Mouse (Mus musculus): Measurements from ENCODE around the gene Olfr1428. TPM values are rescaled to one million over a fixed set of nuclear protein-coding genes. Genes with fewer than 3 reads are reported as not detected.
"Not testable (repeated sequence)": the region's sequence is repeated elsewhere in the genome, so short reads cannot be mapped to it uniquely, and the experiment has no call there.

Gene Olfr1428
- not detected in 2 replicates for total RNA-seq (2021)
- long read RNA-seq, result 0 reads

DNA sequence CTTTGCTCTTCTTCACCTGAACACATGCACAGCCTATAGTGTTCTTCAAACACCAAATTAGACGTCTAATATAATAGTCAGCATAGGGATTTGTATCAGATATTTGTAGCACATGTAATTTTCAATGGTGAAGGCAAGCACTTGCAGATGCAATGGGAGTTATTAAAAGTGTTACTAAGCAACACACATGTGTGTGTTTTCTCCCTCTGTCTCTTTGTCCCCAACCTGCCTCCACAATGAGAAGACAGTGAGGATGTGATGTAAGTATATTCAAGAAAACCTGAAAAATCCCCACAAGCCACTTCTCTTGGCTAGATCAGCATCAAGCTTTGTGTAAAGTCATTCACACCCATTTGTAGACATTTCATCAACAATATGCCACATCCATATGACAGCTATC lies at the start of gene Olfr1428:
Olfr1428 (minus strand) TSS at position 101 of the 400 bp plus-strand sequence.
- no peak for DNase-seq

DNA sequence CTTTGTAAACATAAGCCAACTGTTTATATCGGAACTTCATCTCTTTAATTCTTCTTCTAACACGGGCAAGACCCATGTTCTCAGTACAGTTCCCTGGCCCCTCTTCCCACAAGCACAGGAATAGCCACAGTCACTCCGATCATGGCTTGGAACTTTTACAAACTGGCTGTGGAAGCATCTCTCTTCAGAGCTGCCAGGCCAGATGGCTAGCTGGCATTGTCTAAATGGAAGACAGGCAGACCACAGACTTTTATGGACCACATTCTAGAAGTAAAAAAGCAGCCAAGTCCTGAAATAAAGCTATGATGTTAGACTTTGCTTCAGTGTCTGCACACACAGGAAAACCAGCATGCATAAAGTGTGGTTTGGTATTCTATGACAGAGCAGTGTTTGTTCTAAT lies 29.8 kb upstream of the Olfr1428 start:
- DNase-seq, result no peak

DNA sequence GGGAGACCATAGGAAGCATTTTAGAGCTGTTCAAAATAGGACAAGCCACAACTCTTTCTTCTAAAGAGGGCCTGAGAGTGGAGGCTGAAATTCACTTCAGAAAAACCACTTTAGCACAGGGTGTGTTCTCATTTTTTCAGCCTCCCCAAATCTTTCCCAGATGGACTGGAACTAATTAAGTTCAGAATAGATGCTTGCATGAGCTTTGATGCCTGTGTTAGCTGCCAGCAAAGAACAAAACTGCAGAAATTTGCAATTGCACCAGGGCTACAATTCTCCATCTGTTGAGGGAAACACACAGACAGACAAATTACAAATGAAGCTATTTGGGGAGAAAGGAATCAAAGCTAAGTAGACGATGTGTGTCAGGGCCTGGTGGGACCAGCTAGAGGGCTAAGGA lies 27.7 kb upstream of the Olfr1428 start:
- no peak for DNase-seq

DNA sequence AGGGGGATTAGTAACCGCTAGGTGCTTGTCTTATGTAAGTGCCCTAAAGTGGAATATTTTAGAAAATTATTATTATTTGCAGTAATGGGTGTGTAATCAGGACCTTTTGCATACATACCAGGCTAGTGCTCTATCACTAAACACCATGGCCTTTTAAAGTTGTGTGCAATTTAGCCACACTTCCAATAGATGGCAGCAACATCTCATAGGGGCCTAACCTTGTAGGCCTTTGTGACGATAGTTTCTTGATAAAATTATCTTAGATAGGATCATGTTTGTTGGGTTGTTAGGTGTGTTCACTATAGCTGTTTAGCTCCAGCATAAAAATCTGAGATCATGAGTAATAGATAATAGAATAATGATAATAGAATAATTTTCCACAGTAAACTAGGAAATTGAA lies 18.6 kb upstream of the Olfr1428 start:
- DNase-seq, result no peak

GRCm38 (mm10) chr19:12123103-12123502 lies 7.4 kb upstream of the Olfr1428 start, which contains the start of gene Olfr76:
TSS of gene Olfr76 (minus strand) at chr19:12123203.
- no peak for DNase-seq

- no peak for DNase-seq
Observed at GRCm38 (mm10) chr19:12116464-12116863, 767 bp upstream of the Olfr1428 start.

- DNase-seq, result no peak
Observed at GRCm38 (mm10) chr19:12113807-12114206, 1.9 kb downstream of the Olfr1428 start.

GRCm38 (mm10) chr19:12104541-12104940 lies 11.2 kb downstream of the Olfr1428 start:
- DNase-seq, result no peak

- DNase-seq, result no peak
Observed at GRCm38 (mm10) chr19:12103234-12103633, 12.5 kb downstream of the Olfr1428 start, which contains the start of gene Olfr1427. TSS of gene Olfr1427 (minus strand) at chr19:12103334.

GRCm38 (mm10) chr19:12091913-12092312 lies 23.8 kb downstream of the Olfr1428 start, which contains the start of gene Olfr1426:
TSS of gene Olfr1426 (minus strand) at chr19:12092013.
- DNase-seq, result no peak

- DNase-seq, result not testable (repeated sequence)
Observed at GRCm38 (mm10) chr19:12077631-12078030, 38.1 kb downstream of the Olfr1428 start, which contains the start of gene Olfr1425. TSS of gene Olfr1425 (minus strand) at chr19:12077731.

GRCm38 (mm10) chr19:12069546-12069945 lies 46.2 kb downstream of the Olfr1428 start:
- not testable (repeated sequence) for DNase-seq

DNA sequence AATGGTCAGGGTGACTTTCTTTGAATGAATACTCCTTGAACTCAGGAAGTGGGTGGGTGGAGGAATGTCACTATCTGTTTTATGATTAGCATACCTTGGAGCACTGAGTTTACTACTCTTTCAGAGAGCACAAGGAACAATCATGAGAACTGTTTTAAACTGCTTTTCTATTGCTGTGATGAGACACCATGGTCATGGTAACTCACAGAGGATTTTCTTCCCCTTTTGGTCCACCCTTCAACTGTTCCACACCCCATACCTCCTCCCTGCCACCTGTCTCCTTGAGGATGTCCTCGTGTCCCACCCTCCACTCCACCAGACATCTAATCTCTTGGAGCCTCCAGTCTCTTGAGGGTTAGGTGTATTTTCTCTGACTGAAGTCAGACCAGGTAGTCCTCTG lies 47.9 kb downstream of the Olfr1428 start:
- DNase-seq, result not testable (repeated sequence)

DNA sequence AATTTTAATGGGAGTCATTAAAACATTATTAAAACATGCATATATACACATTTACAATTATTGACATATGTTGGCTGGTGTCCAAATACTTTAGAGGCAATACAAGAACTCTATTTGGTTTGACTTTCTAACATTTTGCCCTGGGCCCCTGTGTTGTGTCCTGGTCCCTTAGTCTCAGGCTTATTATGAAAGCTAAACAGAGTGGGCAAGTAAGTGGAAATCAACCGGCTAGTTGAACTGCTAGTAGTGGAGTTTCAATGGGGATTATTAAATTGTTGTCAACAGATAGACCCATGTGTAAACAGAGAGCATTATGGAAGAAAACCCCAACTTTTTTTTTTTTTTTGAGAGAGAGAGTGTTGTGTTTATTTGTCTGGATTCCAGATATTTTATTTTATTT lies 53.1 kb downstream of the Olfr1428 start, which contains the start of gene Olfr1424:
Olfr1424 (minus strand) TSS at position 101 of the 400 bp plus-strand sequence.
- DNase-seq, result not testable (repeated sequence)

Other genes starting within 250 kb of the Olfr1428 start
- not detected in 2 replicates for gene Olfr1419, start 240.8 kb downstream of the Olfr1428 start, total RNA-seq (2021)
- gene Olfr1420, start 229.3 kb downstream of the Olfr1428 start, total RNA-seq (2021), result not detected in 2 replicates
- 28.9 and 30.0 TPM in 2 replicates for gene Patl1, start 203.5 kb downstream of the Olfr1428 start, total RNA-seq (2021)
- 91.9 and 111 TPM in 2 replicates for gene Osbp, start 150.0 kb downstream of the Olfr1428 start, total RNA-seq (2021)
- gene Olfr1423, start 74.6 kb downstream of the Olfr1428 start, total RNA-seq (2021), result not detected in 2 replicates
- not detected in 2 replicates for gene Olfr1424, start 53.2 kb downstream of the Olfr1428 start, total RNA-seq (2021)
- not detected in 2 replicates for gene Olfr1425, start 38.2 kb downstream of the Olfr1428 start, total RNA-seq (2021)
- not detected in 2 replicates for gene Olfr1426, start 23.9 kb downstream of the Olfr1428 start, total RNA-seq (2021)
- gene Olfr1427, start 12.6 kb downstream of the Olfr1428 start, total RNA-seq (2021), result not detected in 2 replicates
- gene Olfr76, start 7.3 kb upstream of the Olfr1428 start, total RNA-seq (2021), result not detected in 2 replicates
- not detected in 2 replicates for gene Olfr1555-ps1, start 54.2 kb upstream of the Olfr1428 start, total RNA-seq (2021)
- gene Olfr1431, start 84.7 kb upstream of the Olfr1428 start, total RNA-seq (2021), result not detected in 2 replicates
- not detected in 2 replicates for gene Olfr1432, start 116.7 kb upstream of the Olfr1428 start, total RNA-seq (2021)
- gene Olfr262, start 125.8 kb upstream of the Olfr1428 start, total RNA-seq (2021), result not detected in 2 replicates
- not detected in 2 replicates for gene Olfr235, start 145.1 kb upstream of the Olfr1428 start, total RNA-seq (2021)
- gene Olfr1434, start 164.0 kb upstream of the Olfr1428 start, total RNA-seq (2021), result not detected in 2 replicates
- gene Olfr1436, start 183.2 kb upstream of the Olfr1428 start, total RNA-seq (2021), result not detected in 2 replicates
- not detected in 2 replicates for gene Olfr1437, start 209.2 kb upstream of the Olfr1428 start, total RNA-seq (2021)
- gene Olfr1438-ps1, start 220.0 kb upstream of the Olfr1428 start, total RNA-seq (2021), result not detected in 2 replicates

All from adrenal gland, postnatal 25 days (tissue).